Mouse (Mus musculus) heart, embryonic 14.5 days (tissue): ENCODE data around the gene Mlh3. TPM values are rescaled to one million over a fixed set of nuclear protein-coding genes. Genes with fewer than 3 reads are reported as not detected.
"Not testable (repeated sequence)": the region's sequence is repeated elsewhere in the genome, so short reads cannot be mapped to it uniquely, and the experiment has no call there.

Source experiments
- ATAC-seq: fragments of 200-750 bp; cut with Nextera tagmentation; 2 replicates; pipeline ENCODE4 v1.8.0; 2017; ENCODE audit warnings: low read depth, moderate TSS enrichment; ENCODE audit not compliant: insufficient number of reproducible peaks, insufficient read depth, low FRiP score
- H3K27ac ChIP-seq, 2 experiments: fragments of 200-500 bp in 1 of 2; fragments of 300-500 bp in 1 of 2; sonication (generic) in 1 of 2; replicated peaks in 1 of 2; 2 replicates each; pipeline ENCODE4 v1.5.1; 2012 to 2014; ENCODE audit warnings: low read depth in 2 of 2, low read length in 2 of 2, control low read depth in 1 of 2, mild to moderate bottlenecking in 1 of 2, mixed read lengths in 1 of 2; ENCODE audit not compliant: control insufficient read depth in 1 of 2, insufficient read depth in 1 of 2
- H3K27me3 ChIP-seq: fragments of 300-500 bp; sonication (generic); 2 replicates; pipeline ENCODE4 v1.6.1; 2014; ENCODE audit warnings: mild to moderate bottlenecking, low read length, control low read depth; ENCODE audit not compliant: control insufficient read depth, insufficient read depth
- H3K36me3 ChIP-seq: fragments of 300-500 bp; sonication (generic); 2 replicates; pipeline ENCODE4 v1.6.1; 2014; ENCODE audit warnings: mild to moderate bottlenecking, control low read depth, low read length, mixed read lengths; ENCODE audit not compliant: control insufficient read depth, insufficient read depth
- H3K4me1 ChIP-seq, 2 experiments: fragments of 200-500 bp in 1 of 2; fragments of 300-500 bp in 1 of 2; sonication (generic) in 1 of 2; 2 replicates each; pipeline ENCODE4 v1.6.1; 2012 to 2014; ENCODE audit warnings: low read length in 2 of 2, control low read depth in 1 of 2, mixed read lengths in 1 of 2; ENCODE audit not compliant: control insufficient read depth in 2 of 2, insufficient read depth in 2 of 2
- H3K4me2 ChIP-seq: fragments of 300-500 bp; sonication (generic); 2 replicates; pipeline ENCODE4 v1.6.1; 2014; ENCODE audit warnings: mild to moderate bottlenecking, low read length
- H3K4me3 ChIP-seq, 2 experiments: fragments of 200-500 bp in 1 of 2; fragments of 300-500 bp in 1 of 2; sonication (generic) in 1 of 2; 2 replicates each; pipeline ENCODE4 v1.5.1; 2012 to 2014; ENCODE audit warnings: low read length in 2 of 2, mild to moderate bottlenecking in 2 of 2, control low read depth in 1 of 2, low read depth in 1 of 2, moderate library complexity in 1 of 2; ENCODE audit not compliant: control insufficient read depth in 1 of 2, insufficient read depth in 1 of 2
- H3K9ac ChIP-seq: fragments of 300-500 bp; sonication (generic); 2 replicates; pipeline ENCODE4 v1.6.1; 2014; ENCODE audit warnings: mild to moderate bottlenecking, low read length
- H3K9me3 ChIP-seq: fragments of 300-500 bp; sonication (generic); 2 replicates; pipeline ENCODE4 v1.6.1; 2016; ENCODE audit warnings: low read length, control low read depth; ENCODE audit not compliant: control insufficient read depth
- WGBS: fragments of 180-500 bp; shearing (Covaris S2); extraction: QIAGEN DNeasy Blood & Tissue Kit; methylation state at CpG from one replicate; pipeline ENCODE4 v1.1.7; 2014; 5-methylcytosine and 5-hydroxymethylcytosine counted together
- polyA plus RNA-seq: library from polyadenylated mRNA; unstranded; fragments of >200 nt; fragmentation: Nextera tagmentation; extraction: Ambion mirVana; gene quantifications from 2 replicates; pipeline ENCODE4 v1.2.1, GENCODE M21; 2014

Gene Mlh3
- polyA plus RNA-seq, 1 experiment from 2014 or later: 6.2 TPM

DNA sequence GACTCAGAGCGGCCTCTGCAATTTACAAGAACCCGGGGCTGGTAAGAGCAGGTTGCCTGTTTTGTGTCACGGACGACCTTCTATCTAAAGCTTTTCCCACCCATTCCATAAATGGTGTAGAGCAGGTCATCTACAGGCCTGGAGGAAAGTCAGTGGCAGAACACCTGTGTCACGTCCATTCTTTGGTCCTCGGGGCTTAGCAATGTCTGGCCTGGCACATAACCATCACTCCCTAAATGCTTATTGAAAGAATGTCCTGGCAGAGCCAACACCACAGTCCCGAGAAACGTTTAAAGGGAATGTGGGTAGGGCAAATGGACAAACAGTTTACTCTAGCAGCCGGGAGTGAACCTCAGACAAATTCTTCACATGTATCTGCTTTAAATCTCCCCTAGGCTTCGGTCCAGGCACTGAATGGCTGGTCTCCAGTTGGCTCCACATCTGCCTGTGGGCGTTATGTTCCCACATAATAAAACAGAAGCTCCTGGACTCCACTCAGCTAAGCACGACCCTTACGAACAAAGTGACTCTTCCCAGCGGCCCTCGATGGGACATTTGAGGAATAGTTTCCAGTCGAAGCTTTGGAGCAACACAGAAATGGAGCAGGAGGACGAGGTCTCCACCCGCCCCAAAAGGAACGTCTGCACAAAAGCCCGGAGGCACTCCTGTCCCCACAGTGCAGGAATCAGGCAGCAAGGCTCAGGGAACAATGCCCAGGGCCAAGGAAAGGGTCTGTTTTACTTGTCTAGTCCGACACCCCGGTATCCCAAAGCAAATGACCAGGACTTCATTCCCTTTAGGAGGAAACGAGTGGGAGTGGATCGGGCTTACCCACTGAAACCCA, 19.0 kb upstream of the Mlh3 start:
- 44% methylated on average over 24 of the region's 24 CpGs for WGBS
- peak overlapping the region; percentile 75 for H3K9ac ChIP-seq

DNA sequence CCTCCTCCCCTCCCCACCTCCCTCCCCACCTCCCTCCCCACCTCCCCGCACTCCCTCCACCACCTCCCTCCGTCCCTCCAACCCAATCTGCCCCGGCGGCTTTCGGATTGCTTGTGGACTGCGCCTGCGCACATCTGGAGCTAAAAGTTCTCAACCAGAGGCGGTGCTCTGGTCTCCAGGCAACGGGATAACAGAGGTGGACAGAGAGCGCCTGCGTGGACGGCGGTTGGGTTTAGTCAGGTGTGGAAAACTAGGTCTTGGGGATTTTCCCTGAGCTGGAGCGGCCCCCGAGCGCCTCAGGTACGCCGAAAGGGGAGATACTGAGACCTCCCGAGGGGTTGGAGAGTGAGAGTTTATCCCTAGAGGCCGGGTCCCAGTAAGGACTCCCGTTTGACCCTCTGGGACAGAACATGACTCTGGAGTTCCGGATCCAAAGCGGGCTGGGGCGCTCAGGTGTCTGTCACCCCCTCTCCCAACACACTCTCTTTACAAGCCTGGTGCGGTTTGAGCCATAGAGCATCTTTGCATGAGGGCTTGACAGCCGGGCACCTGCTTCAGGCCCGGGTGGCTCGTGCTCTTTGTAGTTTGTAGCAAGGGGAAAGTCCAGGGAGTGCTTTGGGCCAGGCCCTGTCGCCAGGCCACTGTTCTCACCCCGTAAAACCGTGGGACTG, 18.2 kb upstream of the Mlh3 start, which contains the start of gene Zc2hc1c:
Gene Zc2hc1c, plus strand, starts transcription at position 106 of the 671 bp plus-strand sequence.
- peak within 1 kb of the TSS; percentile 55 to 57; a peak in 3 of 4 replicates for H3K27ac ChIP-seq
- H3K27me3 ChIP-seq: 0 out of 2 replicates have a peak, but pooled peaks cover 4% of the 10 kb centered on the region
- peaks cover 12 to 16% of the 10 kb centered on the region in 2 experiments for H3K4me1 ChIP-seq
- no peaks in the 10 kb centered on the region for H3K36me3 ChIP-seq
- ATAC-seq: peak; percentile 79
- WGBS: 4% methylated on average over 29 of the region's 31 CpGs
- peaks cover 5% of the 10 kb centered on the region; the same call in 1 of the 2 replicates for H3K9me3 ChIP-seq
- peak within 1 kb of the TSS; percentile 78 for H3K4me2 ChIP-seq
- H3K9ac ChIP-seq: peak within 1 kb of the TSS; percentile 75
- peak within 1 kb of the TSS; percentile 49 to 76 for H3K4me3 ChIP-seq

More for the DNA sequence above, 19.0 kb upstream of the Mlh3 start:
- peaks cover 12 to 16% of the 10 kb centered on the region in 2 experiments for H3K4me1 ChIP-seq
- peaks cover 13% of the 10 kb centered on the region for H3K9me3 ChIP-seq
- no peaks in the 10 kb centered on the region for H3K36me3 ChIP-seq
- peak overlapping the region; percentile 55 to 57; a peak in 3 of 4 replicates for H3K27ac ChIP-seq
- ATAC-seq: no peak
- H3K4me3 ChIP-seq: peak overlapping the region; percentile 49 to 76
- peak overlapping the region; percentile 78 for H3K4me2 ChIP-seq
- H3K27me3 ChIP-seq: 0 out of 2 replicates have a peak, but pooled peaks cover 4% of the 10 kb centered on the region

DNA sequence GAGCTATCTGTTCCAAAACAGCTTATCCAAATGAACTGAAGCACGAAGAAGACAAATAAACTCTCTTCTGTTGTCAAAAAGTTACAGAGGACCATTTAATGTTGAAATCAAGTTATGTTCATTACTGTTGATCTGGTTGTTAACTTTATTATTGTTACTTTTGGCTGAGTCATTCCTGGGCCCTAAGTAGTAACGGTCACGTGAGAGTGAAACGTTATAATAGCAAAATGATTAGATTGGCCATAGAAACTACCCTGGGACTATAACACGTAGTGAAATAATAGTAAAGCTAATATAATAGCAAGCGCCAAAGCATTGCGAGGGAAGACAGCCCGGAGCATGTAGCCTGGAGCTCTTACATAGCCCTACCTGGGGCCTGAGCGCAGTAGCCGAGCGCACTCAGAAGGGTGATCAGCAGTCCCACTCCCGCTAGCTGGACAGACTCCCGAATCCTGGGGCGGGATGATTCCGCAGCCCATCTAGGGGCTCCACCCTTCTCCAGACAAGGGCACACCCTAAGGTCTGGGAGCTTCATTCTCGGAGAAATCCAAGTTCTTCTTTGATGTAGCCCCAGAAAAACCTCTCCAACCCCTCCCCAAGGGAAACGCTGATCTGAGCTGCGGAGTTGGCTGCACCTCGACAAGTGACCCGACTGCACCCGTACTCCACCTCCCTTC, 17.5 kb upstream of the Mlh3 start, which contains the start of gene Acyp1:
Gene Acyp1, minus strand, starts transcription at position 630 of the 677 bp plus-strand sequence.
- Histone ChIP-seq H3K4me1 (peaks cover 12 to 16% of the 10 kb centered on the region in 2 experiments), H3K4me2 (peak within 1 kb of the TSS; percentile 78), H3K36me3 (no peaks in the 10 kb centered on the region), H3K4me3 (peak within 1 kb of the TSS; percentile 49 to 76), H3K9ac (peak within 1 kb of the TSS; percentile 75), H3K27ac (peak within 1 kb of the TSS; percentile 37 to 55; a peak in 2 of 4 replicates), H3K27me3 (0 out of 2 replicates have a peak, but pooled peaks cover 4% of the 10 kb centered on the region), H3K9me3 (peaks cover 3% of the 10 kb centered on the region; the same call in 1 of the 2 replicates)
- WGBS: 11% methylated on average over 21 of the region's 21 CpGs
- ATAC-seq: no peak; the same call in 1 of the 2 replicates

DNA sequence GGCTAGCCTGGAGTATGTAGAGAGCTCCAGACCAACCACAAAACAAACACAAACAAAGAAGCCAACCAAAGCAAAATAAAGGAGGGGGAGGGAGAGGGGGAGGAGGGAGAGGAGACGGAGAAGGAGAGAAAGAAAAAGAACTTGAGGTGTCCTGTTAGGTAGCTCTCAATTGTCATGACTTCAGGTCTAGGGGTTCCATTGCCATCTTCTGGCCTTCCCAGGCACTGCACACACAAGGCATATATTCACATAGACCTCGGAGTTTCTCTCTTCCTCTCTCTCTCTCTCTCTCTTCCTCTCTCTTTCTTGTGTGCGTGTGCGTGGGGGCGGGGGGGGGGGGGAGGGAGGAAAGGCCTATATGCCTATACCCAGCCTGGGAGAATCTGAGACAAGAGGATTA, 16.5 kb upstream of the Mlh3 start:
- Histone ChIP-seq H3K9ac (no peak overlapping the region), H3K4me2 (no peak overlapping the region), H3K4me3 (no peak overlapping the region), H3K27ac (no peak overlapping the region), H3K36me3 (no peaks in the 10 kb centered on the region), H3K4me1 (peaks cover 12 to 16% of the 10 kb centered on the region in 2 experiments), H3K9me3 (peaks cover 3% of the 10 kb centered on the region; the same call in 1 of the 2 replicates), H3K27me3 (0 out of 2 replicates have a peak, but pooled peaks cover 4% of the 10 kb centered on the region)
- WGBS: 49% methylated on average over 4 of the region's 5 CpGs
- no peak for ATAC-seq

DNA sequence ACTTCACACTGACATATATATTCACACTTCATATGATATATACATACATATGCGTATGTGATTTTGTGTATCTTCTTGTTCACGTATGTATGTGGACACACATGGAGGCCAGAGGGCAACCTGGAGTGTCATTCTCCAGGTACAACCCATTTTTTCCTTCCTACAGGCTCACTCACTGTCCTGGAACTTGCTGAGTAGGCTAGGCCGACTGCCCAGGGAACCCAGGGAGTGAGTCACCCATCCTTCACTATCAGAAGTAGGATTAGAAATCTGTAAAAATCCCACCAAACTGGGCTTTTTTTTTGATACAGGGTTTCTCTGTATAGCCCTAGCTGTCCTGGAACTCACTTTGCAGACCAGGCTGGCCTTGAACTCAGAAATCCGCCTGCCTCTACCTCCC, 14.6 kb upstream of the Mlh3 start:
- 0 out of 2 replicates have a peak, but pooled peaks cover 4% of the 10 kb centered on the region for H3K27me3 ChIP-seq
- no peak overlapping the region for H3K9ac ChIP-seq
- no peaks in the 10 kb centered on the region for H3K36me3 ChIP-seq
- ATAC-seq: no peak
- H3K4me1 ChIP-seq: peaks cover 12 to 16% of the 10 kb centered on the region in 2 experiments
- no peak overlapping the region for H3K4me2 ChIP-seq
- WGBS: 85% methylated on average over 4 of the region's 4 CpGs
- H3K27ac ChIP-seq: no peak overlapping the region
- H3K4me3 ChIP-seq: no peak overlapping the region
- H3K9me3 ChIP-seq: peaks cover 3% of the 10 kb centered on the region; the same call in 1 of the 2 replicates

DNA sequence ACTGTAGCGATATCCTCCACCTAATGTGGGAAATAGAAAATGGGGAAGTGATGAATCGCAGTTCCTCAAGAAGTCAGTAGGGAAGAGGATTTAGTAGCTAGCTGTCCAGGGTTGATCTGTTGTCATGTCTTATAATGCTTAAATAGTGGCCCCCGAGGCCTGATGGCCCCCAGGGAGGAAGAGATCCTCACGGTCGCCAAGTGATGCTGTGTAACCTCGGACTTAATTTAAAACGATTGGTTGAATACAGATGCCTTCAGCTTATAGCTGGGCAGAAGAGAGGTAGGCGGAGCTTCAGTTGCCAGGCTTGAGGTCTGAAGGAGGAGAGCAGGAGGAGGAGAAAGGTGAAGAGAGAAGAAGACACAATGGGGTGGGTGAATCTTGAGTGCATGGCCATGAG, 13.9 kb upstream of the Mlh3 start:
- no peaks in the 10 kb centered on the region for H3K27me3 ChIP-seq
- WGBS: 71% methylated on average over 8 of the region's 8 CpGs
- H3K9me3 ChIP-seq: peaks cover 3% of the 10 kb centered on the region; the same call in 1 of the 2 replicates
- H3K36me3 ChIP-seq: no peaks in the 10 kb centered on the region
- no peak overlapping the region for H3K9ac ChIP-seq
- H3K4me2 ChIP-seq: no peak overlapping the region
- no peak for ATAC-seq
- H3K27ac ChIP-seq: no peak overlapping the region
- H3K4me3 ChIP-seq: no peak overlapping the region
- peaks cover 12 to 13% of the 10 kb centered on the region in 2 experiments for H3K4me1 ChIP-seq

DNA sequence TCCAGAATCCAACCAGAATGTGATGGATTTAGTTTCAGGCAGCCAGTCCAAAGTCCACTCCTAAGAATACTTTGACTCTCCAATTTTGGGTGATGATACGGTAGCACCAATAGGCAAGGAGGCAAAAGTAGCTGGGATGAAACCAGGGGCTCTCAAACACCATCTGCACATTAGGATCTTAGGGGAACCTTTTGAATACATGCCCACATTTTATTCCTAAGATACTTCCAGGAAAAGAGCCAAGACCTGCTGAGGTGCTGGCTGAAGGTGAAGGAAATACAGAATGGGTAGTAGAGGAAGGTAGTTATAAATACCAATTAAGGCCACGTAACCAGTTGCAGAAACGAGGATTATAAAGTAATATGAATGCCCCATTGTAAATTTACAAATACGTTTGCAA, 11.4 kb upstream of the Mlh3 start:
- 88% methylated on average over 1 of the region's 4 CpGs for WGBS
- not testable (repeated sequence) for H3K9me3 ChIP-seq, H3K4me2 ChIP-seq, H3K4me1 ChIP-seq, H3K27ac ChIP-seq, ATAC-seq, H3K27me3 ChIP-seq, H3K9ac ChIP-seq, H3K4me3 ChIP-seq
- H3K36me3 ChIP-seq: peaks cover 11% of the 10 kb centered on the region
